7 mouse cellular contexts compared by ENCODE assay signal in the genomic region with DNA sequence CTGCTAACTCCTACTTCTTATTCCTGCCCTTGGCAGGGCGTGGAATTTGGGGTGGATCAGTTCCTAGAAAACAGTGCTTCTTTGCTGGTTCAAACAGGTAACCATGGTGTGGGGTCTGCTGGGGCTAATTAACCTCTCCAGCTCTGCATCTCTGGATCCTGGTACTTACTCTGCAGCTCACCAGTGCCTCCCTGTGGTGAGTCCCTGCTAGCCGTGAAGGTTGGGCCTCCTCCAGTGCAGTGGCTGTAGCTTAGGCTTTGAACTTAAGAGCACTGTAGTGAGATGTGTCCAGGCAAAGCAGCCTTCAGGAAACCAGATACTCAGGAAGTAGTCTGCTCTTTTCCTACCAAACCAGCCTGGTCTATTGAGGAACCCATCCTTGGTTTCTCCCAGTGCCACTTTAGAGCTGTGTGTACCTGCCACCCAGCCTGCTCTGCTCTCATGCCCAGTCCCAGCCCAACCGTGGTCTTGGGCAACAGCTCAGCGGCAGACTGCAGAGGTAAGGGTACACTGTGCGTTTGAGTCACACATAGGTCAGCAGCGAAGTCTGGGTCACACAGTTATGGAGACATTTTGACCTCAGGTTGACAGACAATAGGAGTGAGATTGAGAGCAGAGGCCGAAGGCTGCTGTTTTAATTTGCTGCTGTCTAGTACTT.
DNase-seq lines count a peak whose midpoint lies in the region; ATAC-seq and TF ChIP-seq lines count a peak whose summit lies in the region.

No protein-coding gene starts in this region.

- H3K4me2 ChIP-seq in midbrain, embryonic 13.5 days (replicated peaks): no peak overlapping the region

- H3K27me3 ChIP-seq in midbrain, embryonic 13.5 days: no peaks in the 10 kb centered on the region

- peak; percentile 80 for ATAC-seq in midbrain, embryonic 13.5 days

- no peak for TF ChIP-seq POLR2A in cortical plate, adult 2 months (IDR thresholded peaks at IDR 0.05; ENCODE audit: extremely low read depth, insufficient read depth, low read length)

- no peaks in the 10 kb centered on the region for H3K9me3 ChIP-seq in midbrain, embryonic 13.5 days

- no peak overlapping the region for H3K4me3 ChIP-seq in cortical plate, adult 2 months (ENCODE audit: insufficient read depth, low read length)
- no peak overlapping the region for H3K4me3 ChIP-seq in midbrain, embryonic 13.5 days (replicated peaks)

- peak; percentile 90 for TF ChIP-seq CTCF in cortical plate, adult 2 months (IDR thresholded peaks at IDR 0.05; ENCODE audit: extremely low read depth, insufficient read depth, low read length)

- no peak overlapping the region for H3K27ac ChIP-seq in cortical plate, adult 2 months (ENCODE audit: insufficient read depth, low read length)
- H3K27ac ChIP-seq in midbrain, embryonic 13.5 days: no peak overlapping the region

- DNase-seq in adrenal gland, adult (ENCODE audit: inconsistent age in 2 of 2, low spot score in 1 of 2): peak; percentile 77 to 93
- peak; percentile 36 for DNase-seq in gastrocnemius, postnatal 25 days
- peak; percentile 89 for DNase-seq in kidney, adult 18-20 months
- peak; percentile 70 for DNase-seq in left cerebral cortex, postnatal 4 days
- DNase-seq in spleen, adult 12 weeks (ENCODE audit: low spot score): peak; percentile 24

- no peak overlapping the region for H3K9ac ChIP-seq in midbrain, embryonic 13.5 days (replicated peaks)

- intact Hi-C loops in left cerebral cortex, postnatal 4 days (cut with DNase I): loop anchor here (5.0 kb wide), 1 partner anchor 141 kb away; a partner anchor contains a TSS

- no peaks in the 10 kb centered on the region; the same call in 1 of the 2 replicates for H3K4me1 ChIP-seq in cortical plate, adult 2 months (ENCODE audit: control insufficient read depth, insufficient read depth, low read length)
- H3K4me1 ChIP-seq in midbrain, embryonic 13.5 days (replicated peaks): no peaks in the 10 kb centered on the region

- WGBS in midbrain, embryonic 13.5 days: 65% methylated on average over 7 of the region's 7 CpGs

- no peaks in the 10 kb centered on the region for H3K36me3 ChIP-seq in midbrain, embryonic 13.5 days

Comparison
In these comparisons a context has a peak if more than half of its experiments do, and no peak if none do; other contexts are left out.
1. DNase-seq: peak in every context shown above with its lines; median percentile 89 in kidney, adult 18-20 months; 85 in adrenal gland, adult; 70 in left cerebral cortex, postnatal 4 days; 36 in gastrocnemius, postnatal 25 days; 24 in spleen, adult 12 weeks.